Mouse (Mus musculus) liver (tissue): ENCODE results near the gene Abhd8.
A peak's percentile ranks its signal among the peaks of the same experiment; 100 is the strongest.

Experiments
- DNase-seq: peaks from one replicate; pipeline ENCODE4 v3.0.0-alpha.2; 2020; ENCODE audit warnings: mixed read lengths

Gene Abhd8

DNA sequence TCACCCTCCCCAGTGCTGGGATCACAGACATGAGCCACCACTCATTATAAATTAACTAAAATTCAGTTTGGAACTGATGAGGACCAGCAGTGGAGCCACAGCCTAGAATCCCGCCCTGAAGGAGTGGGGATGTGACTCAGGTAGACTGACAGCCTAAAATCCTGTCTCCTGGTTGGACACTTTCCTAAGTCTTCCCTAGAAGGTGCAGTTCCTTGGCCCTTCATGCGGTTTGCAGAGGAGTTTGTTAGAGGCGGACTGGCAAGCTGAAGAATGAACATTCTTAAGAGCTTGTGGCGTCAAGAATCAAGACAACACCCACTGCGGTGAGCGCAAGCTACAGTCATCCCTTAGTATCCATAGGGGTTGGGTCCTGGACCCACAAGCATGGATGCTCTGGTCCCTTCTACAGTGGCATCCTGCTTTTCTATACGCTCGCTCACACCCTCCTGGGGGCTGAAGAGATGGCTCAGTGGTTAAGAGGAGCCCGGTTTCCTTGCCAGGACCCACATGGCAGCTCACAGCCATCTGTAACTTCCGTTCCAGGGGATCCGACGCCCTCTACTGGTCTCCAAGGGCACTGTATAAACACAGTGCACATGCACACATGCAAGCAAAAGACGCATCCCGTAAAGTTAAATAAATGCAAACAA, 13.9 kb upstream of the Abhd8 start:
- DNase-seq = peak; percentile 39

DNA sequence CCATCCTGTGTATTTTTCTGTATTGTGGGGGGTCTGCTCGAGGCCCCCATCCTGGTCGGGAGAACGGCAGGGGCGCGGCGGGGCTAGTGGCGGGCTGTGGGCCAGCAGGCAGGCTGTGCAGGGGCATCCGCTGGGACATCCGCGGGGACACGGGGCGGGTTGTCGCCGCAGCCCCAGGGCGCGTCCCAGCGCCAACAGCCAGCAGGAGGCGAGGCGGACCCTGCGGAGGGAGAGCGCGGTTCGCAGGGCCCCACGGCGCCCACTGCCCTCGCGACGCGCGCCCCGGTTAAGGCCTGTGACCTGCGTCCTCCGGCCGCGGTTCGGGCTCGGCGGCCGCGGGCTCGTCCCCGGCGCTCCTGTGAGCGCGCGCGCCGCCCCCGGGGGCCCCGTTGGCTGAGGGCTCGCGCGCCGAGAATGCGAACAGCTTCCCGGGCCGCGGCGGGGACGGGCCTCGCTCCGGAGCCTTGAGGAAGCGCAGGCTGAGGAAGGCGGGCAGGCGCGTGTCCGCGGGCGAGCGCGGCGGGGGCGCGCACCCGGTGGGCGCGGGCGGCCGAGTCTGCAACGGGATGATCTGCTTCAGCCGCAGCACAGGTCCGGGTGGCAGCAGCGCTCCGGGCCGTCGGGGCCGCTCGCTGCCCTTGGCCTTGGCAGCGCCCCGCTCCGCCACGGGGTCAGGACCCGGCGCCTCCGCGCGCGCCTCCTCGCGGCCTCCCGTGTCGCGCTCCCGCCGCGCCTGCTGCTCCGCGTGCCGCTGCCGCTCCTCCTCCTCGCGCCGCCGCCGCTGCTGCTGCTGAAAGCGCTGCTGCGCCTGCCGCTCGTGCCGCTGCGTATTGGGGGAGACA, 12.9 kb upstream of the Abhd8 start:
- DNase-seq = peak; percentile 82

DNA sequence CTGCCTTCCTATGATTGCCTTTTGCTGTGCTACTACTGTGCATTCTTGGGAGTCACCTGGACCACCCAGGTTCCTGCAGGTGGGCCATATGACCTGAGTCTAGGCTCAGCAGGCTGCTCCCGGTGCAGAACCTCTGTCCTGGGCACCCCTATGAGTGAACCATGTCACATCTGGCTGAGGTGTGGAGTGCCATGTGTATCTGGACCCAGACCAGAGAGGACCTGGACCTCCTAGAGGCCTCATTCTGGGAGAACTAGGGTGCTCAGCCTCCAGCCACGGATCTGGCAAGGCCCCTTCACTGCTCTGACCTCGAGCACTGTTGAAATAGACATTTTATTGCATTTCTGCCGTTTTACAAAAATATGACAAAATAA, 12.2 kb upstream of the Abhd8 start:
- no peak for DNase-seq

DNA sequence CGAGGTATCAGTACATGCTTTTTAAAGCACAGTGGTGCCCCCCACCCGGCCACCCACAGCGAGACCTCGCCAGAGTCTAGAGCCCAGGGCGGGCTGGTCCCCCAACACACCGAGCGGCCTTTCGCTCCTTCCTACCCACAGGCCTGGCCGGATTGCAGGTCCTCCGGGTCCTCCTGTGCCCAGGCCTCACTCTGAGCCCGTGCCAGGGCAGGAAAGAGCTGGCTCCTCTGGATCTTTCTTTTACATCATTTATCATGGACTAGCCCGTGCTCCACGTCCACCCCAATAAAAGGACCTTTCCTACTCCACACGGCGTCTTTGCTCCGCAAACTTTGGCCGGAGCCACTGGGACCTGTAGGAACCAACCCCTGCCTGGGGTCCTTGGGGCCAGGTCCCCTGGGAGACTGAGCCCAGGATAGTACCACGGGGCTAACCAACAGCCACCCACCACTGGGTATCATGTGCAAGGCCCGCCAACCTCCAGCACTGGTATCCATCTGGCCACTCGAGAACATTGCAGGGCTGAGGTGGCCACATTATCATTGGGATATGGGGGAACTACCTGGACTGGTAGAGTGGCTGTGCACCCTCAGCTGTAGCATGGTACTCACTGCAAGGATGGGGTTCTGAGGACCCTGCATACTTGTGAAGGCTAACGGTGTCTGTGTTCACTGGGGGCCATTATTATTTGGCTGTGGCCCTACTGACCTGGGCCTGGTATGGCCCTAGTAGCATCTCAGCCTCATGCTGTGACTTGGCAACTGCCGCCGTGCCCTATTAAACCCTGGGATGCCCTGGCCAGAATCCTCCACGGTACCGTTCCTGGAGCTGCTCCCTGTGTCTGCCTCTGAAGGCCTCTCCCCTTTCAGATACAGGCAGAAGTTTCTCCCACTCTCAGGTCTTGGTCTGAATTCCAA, 11.6 kb upstream of the Abhd8 start:
- DNase-seq = no peak

DNA sequence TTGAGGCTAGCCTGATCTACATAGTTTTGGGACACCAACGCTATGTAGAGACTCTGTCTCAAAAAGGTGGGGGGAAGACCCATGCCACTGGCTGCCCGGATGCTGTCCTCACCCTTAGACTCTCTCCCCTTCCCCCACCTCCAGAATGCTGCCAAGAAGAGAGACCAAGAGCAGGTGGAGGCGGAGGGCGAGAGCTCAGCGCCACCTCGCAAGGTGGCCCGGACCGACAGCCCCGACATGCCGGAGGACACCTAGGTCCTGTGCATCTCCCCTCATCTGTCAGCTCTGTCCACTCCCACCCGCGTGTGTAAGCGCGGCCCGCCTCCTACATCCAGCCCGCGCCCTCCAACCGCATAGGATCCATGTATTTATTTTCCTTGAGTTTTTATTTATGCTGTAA, 10.9 kb upstream of the Abhd8 start:
- no peak for DNase-seq

DNA sequence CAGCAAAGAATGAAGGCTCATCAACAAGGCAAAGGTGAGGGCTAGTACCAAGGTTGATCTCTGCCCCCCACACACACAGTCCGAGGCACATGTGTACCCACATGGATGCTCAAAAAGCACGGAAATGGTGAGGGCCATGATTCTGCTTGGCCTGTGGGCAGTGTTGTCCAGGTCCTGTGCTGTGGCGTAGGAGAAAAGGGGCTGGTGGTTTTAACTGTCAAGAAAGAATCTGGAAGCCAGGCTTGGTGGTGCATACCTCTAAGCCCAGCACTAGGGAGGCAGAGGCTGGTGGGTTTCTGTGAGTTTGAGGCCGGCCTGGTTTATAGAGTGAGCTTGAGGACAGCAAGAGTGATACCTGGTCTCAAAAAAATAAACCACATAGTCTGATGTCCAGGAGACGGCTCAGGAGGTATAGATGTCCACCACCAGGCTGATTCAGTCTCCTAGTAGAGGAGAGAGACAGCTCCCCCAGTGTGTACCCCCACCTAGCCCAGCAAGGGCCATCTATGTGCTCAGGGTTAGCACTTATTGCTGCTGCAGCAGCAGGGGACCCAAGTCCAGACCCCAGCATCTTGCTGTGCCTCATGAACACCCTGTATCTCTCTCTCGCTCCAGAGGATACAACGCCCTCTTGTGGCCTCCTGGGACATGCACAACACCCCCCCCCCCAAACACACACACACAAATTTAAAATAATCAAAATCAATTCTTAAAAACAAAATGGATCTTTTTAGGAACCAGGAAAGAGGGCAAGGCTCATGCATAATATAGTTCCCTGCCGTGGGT, 9.3 kb upstream of the Abhd8 start:
- no peak for DNase-seq

DNA sequence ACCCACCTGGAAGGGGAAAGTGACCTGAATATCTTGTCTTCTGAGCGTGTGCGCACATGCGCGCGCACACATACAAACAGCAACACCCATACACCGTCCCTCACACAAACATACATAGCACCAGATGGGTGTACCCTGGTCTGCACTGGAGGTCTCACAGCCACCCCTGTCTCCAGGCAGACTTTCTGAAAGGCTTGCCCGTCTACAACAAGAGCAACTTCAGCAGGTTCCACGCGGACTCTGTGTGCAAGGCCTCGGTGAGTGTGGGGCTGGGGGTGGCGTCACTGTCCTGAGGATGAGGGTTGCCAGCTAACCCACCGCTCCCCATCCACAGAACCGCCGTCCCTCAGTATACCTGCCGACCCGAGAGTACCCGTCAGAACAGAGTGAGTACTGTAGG, 8.4 kb upstream of the Abhd8 start:
- DNase-seq = no peak

DNA sequence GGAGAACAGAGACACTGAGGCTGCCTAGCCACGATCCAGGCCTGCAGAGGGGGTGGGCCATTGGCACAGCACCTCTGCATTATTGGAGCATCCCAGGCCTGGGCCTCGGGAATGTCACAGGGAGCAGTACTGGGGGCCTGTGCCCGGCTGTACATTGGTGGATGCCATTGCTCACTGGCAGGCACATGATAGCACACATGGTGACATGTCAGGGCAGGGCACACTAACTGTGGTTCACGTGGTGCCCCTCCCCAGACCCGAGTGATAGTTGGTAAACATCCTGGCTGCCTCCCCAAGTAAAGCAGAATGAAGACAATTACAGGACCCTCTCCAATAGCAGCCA, 7.4 kb upstream of the Abhd8 start:
- no peak for DNase-seq

DNA sequence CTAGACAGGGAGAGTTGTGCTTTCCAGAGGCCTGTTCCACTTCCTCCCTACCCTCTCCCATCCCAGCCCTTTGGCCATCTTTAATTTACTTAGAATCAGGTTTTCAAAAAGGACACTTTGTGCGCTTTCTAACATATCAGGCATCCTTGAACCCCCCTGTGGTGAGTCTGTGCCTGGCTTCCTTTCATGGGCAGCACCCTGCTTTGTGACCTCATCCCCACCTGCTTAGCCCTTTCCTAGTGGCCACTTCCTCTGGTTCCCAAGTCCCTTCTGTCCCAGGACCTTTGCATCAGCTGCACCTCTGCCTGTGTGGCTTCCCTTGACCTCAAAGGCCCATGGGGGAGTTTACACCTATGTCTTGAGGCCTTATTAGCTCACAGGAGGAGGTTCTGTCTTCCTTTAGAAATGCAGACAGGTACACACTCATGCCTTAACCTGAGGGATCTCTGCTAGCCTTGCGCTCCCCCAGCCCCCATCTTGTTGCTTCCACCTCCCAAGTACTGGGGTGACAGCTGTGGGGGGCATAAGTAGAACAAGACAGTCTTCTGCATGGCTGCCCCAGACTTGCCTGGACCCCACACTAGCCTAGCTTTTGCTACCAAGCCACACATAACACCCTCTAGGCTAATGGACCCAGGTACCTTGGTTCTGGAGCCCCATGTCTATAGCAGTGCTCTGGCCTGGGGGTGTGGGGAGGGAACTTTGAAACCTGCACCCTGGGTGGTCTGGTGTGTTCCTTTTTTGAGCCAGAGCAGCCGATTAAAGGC, 6.9 kb upstream of the Abhd8 start:
- DNase-seq = no peak

DNA sequence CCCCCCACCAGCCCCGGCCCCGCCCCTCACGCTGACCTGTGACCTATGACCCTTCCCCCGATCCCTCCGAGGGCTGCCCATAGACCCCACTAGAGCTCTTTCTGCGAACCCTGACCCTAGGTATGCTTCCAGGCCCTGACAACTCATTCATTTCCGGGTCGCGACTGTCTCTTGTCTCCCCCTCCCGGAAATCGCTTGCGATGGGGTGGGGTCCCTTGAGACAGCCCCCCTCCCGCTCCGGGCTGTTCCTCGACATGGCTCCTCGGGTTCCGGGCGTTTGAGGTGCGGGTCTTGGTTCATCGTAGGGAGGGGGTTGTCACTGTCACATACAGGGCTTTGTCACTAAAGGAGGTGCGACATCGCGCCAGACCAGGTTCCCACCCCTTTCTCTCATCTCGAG, 6.0 kb upstream of the Abhd8 start:
- no peak for DNase-seq

DNA sequence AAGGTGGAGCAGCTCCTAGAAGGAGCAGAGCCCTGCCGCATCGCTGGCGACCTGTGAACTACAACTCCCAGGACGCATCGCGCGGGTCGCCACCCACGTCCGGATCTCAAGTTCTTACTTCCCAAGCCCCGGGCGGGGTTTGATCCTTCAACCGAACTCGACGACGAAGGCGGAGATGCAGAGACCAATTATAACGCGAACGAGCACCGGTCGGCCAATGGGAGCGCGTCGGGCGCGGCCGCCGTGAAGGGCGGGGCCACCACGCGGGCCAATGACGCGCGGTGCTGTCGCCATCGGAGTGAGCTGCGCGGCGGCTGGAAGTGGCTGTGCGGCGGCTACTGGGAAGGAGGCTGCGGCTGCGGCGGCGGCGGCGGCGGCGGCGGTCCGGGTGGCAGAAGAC, 5.5 kb upstream of the Abhd8 start, which contains the start of gene Dda1:
Gene Dda1 (plus strand): TSS at position 284 of the 400 bp plus-strand sequence.
- DNase-seq = peak; percentile 98

DNA sequence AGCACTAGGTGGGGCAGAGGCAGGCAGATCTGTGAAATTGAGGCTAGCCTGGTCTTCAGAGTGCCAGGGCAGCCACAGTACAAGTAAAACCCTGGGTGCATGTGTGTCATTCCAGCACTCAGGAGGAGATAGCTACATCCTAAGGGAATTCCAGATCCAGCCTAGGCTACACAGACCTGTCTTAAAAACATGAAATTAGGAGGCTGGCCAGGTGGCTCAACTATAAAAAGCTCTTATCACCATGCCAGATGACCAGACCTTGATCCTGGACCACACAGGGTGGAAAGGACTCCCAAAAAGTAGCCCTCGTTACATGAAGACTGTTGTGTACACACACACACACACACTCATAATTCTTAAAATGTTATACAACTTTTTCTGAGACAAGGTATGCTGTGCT, 4.5 kb upstream of the Abhd8 start:
- DNase-seq = no peak

DNA sequence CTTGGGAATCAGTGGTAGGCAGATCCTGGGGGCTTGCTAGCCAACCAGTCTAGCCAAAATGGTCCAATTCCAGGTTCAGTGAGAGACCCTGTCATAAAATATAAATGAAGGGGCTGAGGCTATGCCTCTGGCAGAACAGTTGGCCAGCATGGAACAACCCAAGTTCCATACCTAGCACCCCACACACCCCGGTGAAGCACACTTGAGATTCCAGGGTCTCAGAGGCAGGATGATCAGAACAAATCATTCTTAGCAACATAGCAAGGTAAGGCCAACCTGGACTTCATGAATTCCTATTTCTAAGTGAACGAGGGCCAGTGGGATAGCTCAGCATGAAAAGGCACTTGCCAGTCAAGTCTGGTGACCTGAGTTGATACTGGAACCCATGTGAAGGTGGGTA, 3.7 kb upstream of the Abhd8 start:
- DNase-seq = no peak

DNA sequence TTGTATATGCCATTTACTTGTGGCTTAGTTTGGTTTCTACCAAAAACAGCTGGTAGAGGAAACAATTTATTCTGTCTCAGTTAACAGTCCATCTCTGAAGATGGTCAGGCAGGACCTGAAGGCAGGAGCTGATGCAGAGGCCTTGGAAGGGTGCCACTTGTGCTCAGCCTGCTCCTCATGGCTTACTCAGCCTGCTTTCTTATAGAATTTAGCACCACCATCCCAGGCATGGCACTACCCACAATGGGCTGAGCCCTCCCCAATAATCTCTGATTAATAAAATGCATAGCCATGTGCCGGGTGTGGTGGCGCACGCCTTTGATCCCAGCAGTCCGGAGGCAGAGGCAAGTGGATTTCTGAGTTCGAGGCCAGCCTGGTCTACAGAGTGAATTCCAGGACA, 2.7 kb upstream of the Abhd8 start:
- DNase-seq = no peak

DNA sequence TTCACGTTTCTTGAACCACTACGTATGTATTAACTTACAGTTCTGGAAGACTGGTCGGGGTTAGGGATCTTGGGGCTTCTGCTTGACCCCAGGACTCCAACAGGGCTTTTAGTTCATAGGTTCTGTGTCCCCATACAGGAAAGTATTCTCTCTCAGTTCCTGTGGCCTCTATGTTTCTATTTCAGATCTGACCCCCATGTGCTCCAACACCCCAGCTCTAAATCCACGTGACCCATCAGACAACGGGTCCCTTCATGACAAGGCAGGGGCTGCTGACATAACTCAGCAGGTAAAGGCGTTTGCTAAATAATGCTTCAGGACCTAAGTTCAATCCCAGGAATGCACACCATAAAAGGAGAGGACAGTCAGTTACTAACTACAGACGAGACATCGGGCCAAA, 2.3 kb upstream of the Abhd8 start:
- no peak for DNase-seq

DNA sequence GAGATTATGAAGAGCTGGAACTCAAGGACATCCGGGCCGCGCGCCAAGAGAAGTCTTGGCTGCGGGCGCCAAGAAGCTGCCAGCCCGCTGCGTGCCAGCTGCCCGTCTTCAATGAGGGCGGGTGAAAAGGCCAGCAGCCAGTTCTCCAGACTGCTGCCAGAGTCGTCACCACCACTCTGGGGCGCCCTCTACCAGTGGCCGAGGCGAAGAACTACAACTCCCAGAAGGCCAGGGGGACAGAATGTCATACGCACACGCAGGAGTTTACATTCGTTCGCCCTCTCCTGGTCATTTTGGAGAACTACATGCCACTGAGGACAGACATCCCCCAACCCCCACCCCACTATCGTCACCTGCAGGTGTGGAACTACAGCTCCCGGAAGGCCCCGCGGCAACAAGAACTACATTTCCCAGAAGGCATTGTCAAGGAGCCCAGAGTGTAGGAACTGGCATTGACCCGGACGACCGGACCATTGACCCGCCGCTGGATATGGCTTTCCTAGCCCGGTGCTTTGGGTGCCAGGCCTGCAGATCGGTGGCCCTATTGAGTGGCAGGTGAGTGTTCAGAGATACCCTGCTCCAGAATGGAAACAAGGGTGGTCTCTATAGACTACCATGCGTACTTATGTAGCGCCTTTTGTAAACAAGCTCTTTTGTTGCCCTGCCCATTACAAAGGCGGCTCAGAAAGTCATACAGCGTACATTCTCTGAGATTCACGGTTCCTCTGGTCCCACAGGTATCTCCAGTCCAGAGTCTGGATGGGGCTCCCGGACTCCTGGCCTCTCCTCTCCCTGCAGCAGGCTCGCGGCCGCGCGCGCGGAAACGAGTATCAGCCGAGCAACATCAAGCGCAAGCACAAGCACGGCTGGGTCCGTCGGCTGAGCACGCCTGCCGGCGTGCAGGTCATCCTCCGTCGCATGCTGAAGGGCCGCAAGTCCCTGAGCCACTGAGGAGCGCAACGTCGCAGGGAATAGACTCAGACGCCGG, 1.4 kb upstream of the Abhd8 start, which contains the start of gene Mrpl34:
Gene Mrpl34 (plus strand): TSS at position 447 of the 988 bp plus-strand sequence.
- peak; percentile 98 for DNase-seq

DNA sequence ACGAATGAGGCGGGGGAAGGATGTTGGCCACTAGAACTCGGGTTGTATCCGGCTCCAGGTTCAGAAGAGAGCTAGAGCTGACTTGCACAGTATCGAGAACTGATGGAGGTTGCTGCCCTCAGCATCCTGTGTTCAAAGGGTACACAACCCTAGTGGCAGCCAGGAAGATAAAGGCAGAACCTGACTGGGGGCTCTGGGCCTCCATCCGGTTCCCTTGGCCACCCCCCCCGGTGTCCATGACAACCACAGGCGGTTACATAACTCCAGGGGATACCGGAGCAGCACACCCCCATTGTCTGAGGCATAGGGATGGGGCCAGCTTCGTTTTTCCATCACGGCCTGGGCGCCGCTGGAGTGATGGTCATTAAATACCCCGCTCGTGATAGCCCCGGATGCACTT, 669 bp downstream of the Abhd8 start:
- DNase-seq = peak; percentile 60

DNA sequence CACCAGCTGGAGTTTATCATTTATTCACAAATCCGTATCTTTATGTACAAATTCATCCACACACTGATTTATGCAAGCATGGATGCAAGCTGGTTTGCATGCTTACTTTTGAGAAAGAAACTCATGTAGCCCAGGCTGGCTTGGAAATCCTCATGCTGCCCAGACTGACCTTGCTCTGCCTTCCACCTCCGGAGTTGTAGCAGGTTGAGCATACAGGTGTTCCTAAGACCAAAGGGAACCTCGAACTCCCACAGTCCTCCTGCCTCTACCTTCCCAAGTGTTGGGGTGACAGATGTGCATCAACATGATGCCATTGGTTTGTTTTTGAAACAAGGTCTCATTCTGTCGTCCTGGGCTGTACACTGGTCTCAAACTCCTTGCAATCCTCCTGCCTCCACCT, 1.3 kb downstream of the Abhd8 start:
- DNase-seq = no peak

DNA sequence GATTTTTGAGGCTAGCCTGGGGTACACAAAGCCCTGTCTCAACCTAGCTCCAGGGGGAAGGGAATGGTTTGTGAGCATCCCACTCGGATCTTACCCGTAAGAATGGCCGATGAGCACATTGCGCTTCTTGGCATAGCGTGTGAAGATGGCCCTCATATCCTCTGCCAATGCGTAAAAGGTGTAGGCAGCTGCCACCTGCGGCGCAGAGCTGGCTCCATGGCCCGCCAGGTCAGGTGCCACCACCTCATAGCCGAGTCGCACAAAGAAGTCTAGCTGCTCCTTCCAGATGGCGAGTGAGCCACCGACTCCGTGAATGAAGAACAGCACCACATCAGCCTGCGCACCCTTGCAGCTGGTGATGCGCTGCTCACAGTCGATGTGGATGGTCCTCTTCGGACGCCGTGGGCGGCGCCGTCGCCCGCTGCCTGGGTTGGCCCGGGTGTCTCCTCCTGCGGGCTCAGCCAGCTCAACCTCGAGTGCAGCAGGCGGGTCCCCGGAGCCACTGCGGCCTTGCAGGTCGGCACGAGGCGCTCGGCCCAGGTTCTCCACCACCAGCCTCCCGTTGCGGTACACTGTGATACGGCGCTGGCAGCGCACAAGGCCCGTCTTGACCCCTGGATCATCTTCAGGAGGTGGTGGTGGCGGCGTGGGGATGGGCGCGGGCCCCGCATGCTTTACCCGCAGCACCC, 2.2 kb downstream of the Abhd8 start:
- no peak for DNase-seq

DNA sequence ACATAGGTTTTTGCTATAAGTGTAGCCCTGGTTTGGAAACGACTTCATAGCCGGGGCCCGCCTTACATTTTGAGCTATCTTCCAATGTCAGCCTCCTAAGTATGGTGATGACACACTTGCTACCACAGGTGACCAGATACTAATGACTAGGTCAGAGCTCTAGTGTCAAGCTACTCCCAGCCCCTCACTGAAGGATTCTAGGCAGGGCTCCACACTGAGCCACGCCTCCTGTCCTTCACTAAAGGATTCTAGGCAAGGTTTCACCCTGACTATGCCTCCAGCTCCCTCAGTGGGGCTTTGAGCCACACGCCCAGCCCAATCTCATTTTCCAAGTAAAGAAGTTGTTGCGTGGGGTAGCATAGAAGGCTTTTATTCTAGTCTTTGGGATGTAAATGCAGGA, 2.7 kb downstream of the Abhd8 start:
- DNase-seq = no peak
